Mouse (Mus musculus) neural tube, embryonic 11.5 days (tissue): ENCODE results near the gene St6gal1. TPM values are rescaled to one million over a fixed set of nuclear protein-coding genes. Genes with fewer than 3 reads are reported as not detected.

Experiments
- ATAC-seq: fragments of 200-750 bp; cut with Nextera tagmentation; 2 replicates; pipeline ENCODE4 v1.8.0; 2017; ENCODE audit warnings: moderate number of reproducible peaks, mild to moderate bottlenecking, moderate TSS enrichment, moderate library complexity; ENCODE audit not compliant: insufficient read depth, low FRiP score, low TSS enrichment
- DNase-seq: peaks from one replicate; pipeline ENCODE4 v3.0.0-alpha.2; 2015; ENCODE audit warnings: low spot score
- H3K27ac ChIP-seq: fragments of 300-500 bp; sonication (generic); 2 replicates; pipeline ENCODE4 v1.5.1; 2014; ENCODE audit warnings: low read depth, mild to moderate bottlenecking, low read length
- H3K27me3 ChIP-seq: fragments of 300-500 bp; sonication (generic); 2 replicates; pipeline ENCODE4 v1.6.1; 2014; ENCODE audit warnings: mild to moderate bottlenecking, low read length, mixed read lengths; ENCODE audit not compliant: control insufficient read depth, insufficient read depth
- H3K36me3 ChIP-seq: fragments of 300-500 bp; sonication (generic); 2 replicates; pipeline ENCODE4 v1.6.1; 2014; ENCODE audit warnings: mild to moderate bottlenecking, low read length, moderate library complexity, mixed read lengths; ENCODE audit not compliant: control insufficient read depth, insufficient read depth
- H3K4me1 ChIP-seq: fragments of 300-500 bp; sonication (generic); 2 replicates; pipeline ENCODE4 v1.6.1; 2014; ENCODE audit warnings: low read length, mixed read lengths; ENCODE audit not compliant: control insufficient read depth, insufficient read depth
- H3K4me2 ChIP-seq: fragments of 300-500 bp; sonication (generic); 2 replicates; pipeline ENCODE4 v1.6.1; 2014; ENCODE audit warnings: low read depth, mild to moderate bottlenecking, moderate library complexity
- H3K4me3 ChIP-seq: fragments of 300-500 bp; sonication (generic); 2 replicates; pipeline ENCODE4 v1.5.1; 2014; ENCODE audit warnings: low read depth, low read length
- H3K9ac ChIP-seq: fragments of 300-500 bp; sonication (generic); 2 replicates; pipeline ENCODE4 v1.6.1; 2014; ENCODE audit warnings: mild to moderate bottlenecking, low read length
- H3K9me3 ChIP-seq: fragments of 300-500 bp; sonication (generic); 2 replicates; pipeline ENCODE4 v1.6.1; 2016; ENCODE audit warnings: low read length; ENCODE audit not compliant: control insufficient read depth
- WGBS: fragments of 180-500 bp; shearing (Covaris S2); extraction: QIAGEN DNeasy Blood & Tissue Kit; methylation state at CpG from one replicate; pipeline ENCODE4 v1.1.7; 2014; 5-methylcytosine and 5-hydroxymethylcytosine counted together
- polyA plus RNA-seq: library from polyadenylated mRNA; unstranded; fragments of >200 nt; fragmentation: Nextera tagmentation; extraction: Ambion mirVana; gene quantifications from 2 replicates; pipeline ENCODE4 v1.2.1, GENCODE M21; 2014

Gene St6gal1
- polyA plus RNA-seq, 1 experiment from 2014 or later = 39.7 TPM

- Histone ChIP-seq H3K27ac (no peak overlapping the region), H3K36me3 (peaks cover 2% of the 10 kb centered on the region; the same call in 1 of the 2 replicates), H3K4me3 (no peak overlapping the region), H3K9me3 (no peaks in the 10 kb centered on the region), H3K9ac (no peak overlapping the region), H3K4me1 (no peaks in the 10 kb centered on the region), H3K27me3 (no peaks in the 10 kb centered on the region), H3K4me2 (no peak overlapping the region)
- WGBS = 84% methylated on average over 6 of the region's 6 CpGs
- DNase-seq (no peak), ATAC-seq (no peak)
Observed at GRCm38 (mm10) chr16:23333875-23334551, 109.5 kb downstream of the St6gal1 start.

GRCm38 (mm10) chr16:23337317-23337716 lies 112.8 kb downstream of the St6gal1 start:
- no peaks in the 10 kb centered on the region for H3K9me3 ChIP-seq
- H3K9ac ChIP-seq = no peak overlapping the region
- ATAC-seq (no peak), DNase-seq (no peak)
- H3K27ac ChIP-seq = no peak overlapping the region
- H3K4me2 ChIP-seq = no peak overlapping the region
- H3K27me3 ChIP-seq = no peaks in the 10 kb centered on the region
- H3K4me3 ChIP-seq = no peak overlapping the region
- 69% methylated on average over 4 of the region's 4 CpGs for WGBS
- peaks cover 2% of the 10 kb centered on the region; the same call in 1 of the 2 replicates for H3K36me3 ChIP-seq
- no peaks in the 10 kb centered on the region for H3K4me1 ChIP-seq

GRCm38 (mm10) chr16:23341254-23341653 lies 116.7 kb downstream of the St6gal1 start:
- Histone ChIP-seq H3K4me1 (no peaks in the 10 kb centered on the region), H3K9me3 (no peaks in the 10 kb centered on the region), H3K4me3 (no peak overlapping the region), H3K27ac (no peak overlapping the region), H3K27me3 (no peaks in the 10 kb centered on the region), H3K4me2 (no peak overlapping the region), H3K9ac (no peak overlapping the region), H3K36me3 (peaks cover 4% of the 10 kb centered on the region; the same call in 1 of the 2 replicates)
- 90% methylated on average over 2 of the region's 2 CpGs for WGBS
- ATAC-seq = no peak
- DNase-seq = no peak

GRCm38 (mm10) chr16:23350802-23351201 lies 126.3 kb downstream of the St6gal1 start:
- Histone ChIP-seq H3K9ac (no peak overlapping the region), H3K4me2 (no peak overlapping the region), H3K9me3 (no peaks in the 10 kb centered on the region), H3K27ac (no peak overlapping the region), H3K4me3 (no peak overlapping the region), H3K4me1 (no peaks in the 10 kb centered on the region), H3K27me3 (no peaks in the 10 kb centered on the region), H3K36me3 (no peaks in the 10 kb centered on the region)
- WGBS = 17% methylated on average over 2 of the region's 2 CpGs
- DNase-seq (no peak), ATAC-seq (no peak)

GRCm38 (mm10) chr16:23361031-23361430 lies 136.5 kb downstream of the St6gal1 start:
- 94% methylated on average over 4 of the region's 4 CpGs for WGBS
- no peak for ATAC-seq
- no peaks in the 10 kb centered on the region for H3K4me1 ChIP-seq
- H3K27me3 ChIP-seq = no peaks in the 10 kb centered on the region
- no peak overlapping the region for H3K4me2 ChIP-seq
- no peak overlapping the region for H3K9ac ChIP-seq
- H3K36me3 ChIP-seq = no peaks in the 10 kb centered on the region
- no peak overlapping the region for H3K4me3 ChIP-seq
- no peaks in the 10 kb centered on the region for H3K9me3 ChIP-seq
- H3K27ac ChIP-seq = no peak overlapping the region
- DNase-seq = no peak

- H3K9ac ChIP-seq = no peak overlapping the region
- no peaks in the 10 kb centered on the region for H3K9me3 ChIP-seq
- H3K4me2 ChIP-seq = no peak overlapping the region
- 82% methylated on average over 3 of the region's 3 CpGs for WGBS
- DNase-seq (no peak), ATAC-seq (no peak)
- H3K36me3 ChIP-seq = no peaks in the 10 kb centered on the region
- no peak overlapping the region for H3K4me3 ChIP-seq
- H3K27me3 ChIP-seq = no peaks in the 10 kb centered on the region
- H3K27ac ChIP-seq = no peak overlapping the region
- H3K4me1 ChIP-seq = no peaks in the 10 kb centered on the region
Observed at GRCm38 (mm10) chr16:23361434-23361970, 137.0 kb downstream of the St6gal1 start.

GRCm38 (mm10) chr16:23364328-23364990 lies 139.9 kb downstream of the St6gal1 start:
- Histone ChIP-seq H3K4me2 (no peak overlapping the region), H3K27me3 (no peaks in the 10 kb centered on the region), H3K9ac (no peak overlapping the region), H3K36me3 (no peaks in the 10 kb centered on the region), H3K9me3 (no peaks in the 10 kb centered on the region), H3K4me3 (no peak overlapping the region), H3K4me1 (no peaks in the 10 kb centered on the region), H3K27ac (no peak overlapping the region)
- DNase-seq (no peak), ATAC-seq (no peak)
- WGBS = 84% methylated on average over 2 of the region's 2 CpGs

GRCm38 (mm10) chr16:23369124-23369523 lies 144.6 kb downstream of the St6gal1 start:
- Histone ChIP-seq H3K4me2 (no peak overlapping the region), H3K4me3 (no peak overlapping the region), H3K27me3 (no peaks in the 10 kb centered on the region), H3K9me3 (no peaks in the 10 kb centered on the region), H3K4me1 (no peaks in the 10 kb centered on the region), H3K9ac (no peak overlapping the region), H3K27ac (no peak overlapping the region), H3K36me3 (no peaks in the 10 kb centered on the region)
- DNase-seq (no peak), ATAC-seq (no peak)
- 76% methylated on average over 3 of the region's 3 CpGs for WGBS

GRCm38 (mm10) chr16:23370724-23371123 lies 146.2 kb downstream of the St6gal1 start:
- DNase-seq (no peak), ATAC-seq (no peak)
- no peak overlapping the region for H3K4me2 ChIP-seq
- H3K9ac ChIP-seq = no peak overlapping the region
- H3K27ac ChIP-seq = no peak overlapping the region
- 93% methylated on average over 7 of the region's 7 CpGs for WGBS
- H3K27me3 ChIP-seq = no peaks in the 10 kb centered on the region
- H3K4me3 ChIP-seq = no peak overlapping the region
- H3K36me3 ChIP-seq = no peaks in the 10 kb centered on the region
- H3K4me1 ChIP-seq = no peaks in the 10 kb centered on the region
- no peaks in the 10 kb centered on the region for H3K9me3 ChIP-seq
